Mouse (Mus musculus): ENCODE data around the gene Oprl1.

Oprl1 gene

GRCm38 (mm10) chr2:181766672-181767557, 52.1 kb downstream of the Oprl1 start:
- DNase-seq: no peak

- DNase-seq: no peak
These were observed 53.6 kb downstream of the Oprl1 start for GRCm38 (mm10) chr2:181768451-181768850.

GRCm38 (mm10) chr2:181769397-181769796, 54.6 kb downstream of the Oprl1 start:
- no peak for DNase-seq
